Mouse (Mus musculus) fibroblast of lung, adult 2 months (primary cell): ENCODE results near the gene Clic1.
A peak's percentile ranks its signal among the peaks of the same experiment; 100 is the strongest.
"Not testable (repeated sequence)": the region's sequence is repeated elsewhere in the genome, so short reads cannot be mapped to it uniquely, and the experiment has no call there.

Experiments
- DNase-seq: peaks from one replicate; pipeline ENCODE4 v3.0.0-alpha.2; 2011; ENCODE audit warnings: low read depth

Clic1 gene

GRCm38 (mm10) chr17:35049561-35050016 is at the start of gene Clic1:
TSS of gene Clic1 (plus strand) at chr17:35049966.
- no peak for DNase-seq

DNA sequence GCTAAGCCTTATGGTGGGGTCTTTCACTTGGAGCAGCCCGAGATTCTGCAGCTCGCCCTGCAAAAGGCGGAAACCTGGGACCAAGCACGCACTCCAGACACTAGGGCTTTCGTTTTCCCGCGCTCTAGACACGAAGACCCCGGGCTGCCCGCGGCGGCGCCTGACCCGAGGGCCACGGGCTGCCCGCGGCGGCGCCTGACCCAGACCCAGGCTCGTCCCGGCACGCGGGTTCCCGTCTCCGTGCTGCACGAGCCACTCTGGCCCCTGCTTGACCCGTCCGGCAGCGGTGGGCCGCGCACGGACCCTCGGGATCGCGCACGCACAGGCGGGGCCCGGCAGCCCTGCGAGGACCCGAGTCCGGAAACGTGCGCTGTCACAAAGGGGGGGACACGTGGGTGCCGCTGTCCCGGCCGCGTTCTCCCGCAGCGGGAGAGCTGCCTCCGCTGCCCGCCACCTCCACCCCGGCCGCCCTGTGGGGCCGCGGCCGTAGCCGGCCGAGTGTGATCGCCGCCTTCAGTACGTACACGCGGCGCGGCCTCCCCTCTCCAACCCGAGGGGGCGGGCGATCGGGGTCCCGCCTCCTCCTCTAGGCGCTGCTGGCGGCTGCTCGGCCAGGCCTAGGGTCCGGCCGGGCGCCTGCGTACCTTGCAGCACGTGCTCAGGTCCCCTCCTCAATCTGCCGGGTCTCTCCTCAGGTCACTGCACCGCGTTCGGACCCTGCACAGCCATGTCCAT is 48.9 kb upstream of the Clic1 start, which contains the start of gene Vars:
Vars (plus strand) TSS at position 271 of the 735 bp plus-strand sequence.
- peak; percentile 45 for DNase-seq

- peak; percentile 20 for DNase-seq
These were observed 48.2 kb upstream of the Clic1 start for GRCm38 (mm10) chr17:35001452-35002152.

DNA sequence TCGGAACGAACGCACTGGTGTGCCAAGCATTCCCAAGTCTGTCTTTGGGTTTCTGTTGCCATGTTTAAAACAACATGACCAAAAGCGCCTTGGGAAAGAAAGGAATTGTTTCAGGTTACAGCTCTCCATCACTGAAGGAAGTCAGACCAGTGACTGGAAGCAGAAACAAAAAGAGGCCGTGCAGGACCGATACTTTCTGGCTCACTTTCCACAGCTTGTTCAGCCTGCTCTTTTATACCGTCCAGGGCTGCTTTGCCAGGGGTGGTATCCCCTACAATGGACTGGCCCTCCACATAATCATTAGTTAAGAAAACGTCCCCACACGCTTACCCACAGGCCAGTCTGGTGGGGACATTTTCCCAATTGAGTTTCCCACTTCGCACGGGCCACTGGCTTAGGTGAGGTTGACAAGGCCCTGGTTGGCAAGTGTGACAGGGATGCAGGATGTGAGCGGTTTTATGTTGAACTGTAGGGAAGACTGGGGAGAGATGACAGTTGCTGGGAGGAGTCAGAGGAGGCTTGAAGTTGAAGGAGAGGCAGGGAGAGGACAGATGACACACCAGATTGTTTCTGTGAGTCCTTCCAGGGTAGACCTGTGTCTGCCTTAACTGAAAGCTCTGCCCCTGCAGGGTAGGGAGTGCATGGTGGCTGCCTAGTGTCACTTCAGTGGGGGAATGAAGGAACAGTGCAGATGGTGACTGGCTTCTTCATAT is 47.5 kb upstream of the Clic1 start:
- DNase-seq, result no peak

- DNase-seq, result no peak
These were observed 46.5 kb upstream of the Clic1 start for GRCm38 (mm10) chr17:35003022-35003838.

DNA sequence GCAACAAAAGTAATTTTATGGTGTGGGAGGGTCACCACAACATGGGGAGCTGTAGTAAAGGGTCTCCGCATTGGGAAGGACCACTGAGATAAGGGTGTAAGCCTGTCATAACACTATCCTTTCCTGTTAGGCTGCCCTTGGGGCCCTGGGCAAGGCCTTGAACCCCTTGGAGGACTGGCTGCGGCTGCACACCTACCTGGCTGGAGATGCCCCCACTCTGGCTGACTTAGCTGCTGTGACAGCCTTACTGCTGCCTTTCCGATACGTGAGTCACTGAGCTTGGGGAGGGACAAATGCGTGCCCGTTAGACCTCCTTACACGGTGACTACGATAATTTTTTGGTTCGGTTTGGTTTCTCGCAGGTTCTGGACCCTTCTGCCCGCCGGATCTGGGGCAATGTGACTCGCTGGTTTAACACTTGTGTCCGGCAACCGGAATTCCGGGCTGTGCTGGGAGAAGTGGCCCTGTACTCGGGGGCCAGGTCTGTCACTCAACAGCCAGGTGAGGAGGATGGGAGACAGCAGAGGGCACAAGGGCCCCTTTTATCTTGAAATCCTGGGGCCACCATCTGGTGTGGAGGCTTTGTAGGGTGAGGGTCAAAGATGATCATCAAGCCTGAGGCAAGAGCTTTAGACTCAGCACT is 45.6 kb upstream of the Clic1 start:
- DNase-seq, result no peak

GRCm38 (mm10) chr17:35005158-35005557 is 44.6 kb upstream of the Clic1 start:
- no peak for DNase-seq

GRCm38 (mm10) chr17:35005902-35006301 is 43.9 kb upstream of the Clic1 start:
- DNase-seq, result not testable (repeated sequence)

GRCm38 (mm10) chr17:35007387-35007991 is 42.3 kb upstream of the Clic1 start:
- DNase-seq, result no peak

DNA sequence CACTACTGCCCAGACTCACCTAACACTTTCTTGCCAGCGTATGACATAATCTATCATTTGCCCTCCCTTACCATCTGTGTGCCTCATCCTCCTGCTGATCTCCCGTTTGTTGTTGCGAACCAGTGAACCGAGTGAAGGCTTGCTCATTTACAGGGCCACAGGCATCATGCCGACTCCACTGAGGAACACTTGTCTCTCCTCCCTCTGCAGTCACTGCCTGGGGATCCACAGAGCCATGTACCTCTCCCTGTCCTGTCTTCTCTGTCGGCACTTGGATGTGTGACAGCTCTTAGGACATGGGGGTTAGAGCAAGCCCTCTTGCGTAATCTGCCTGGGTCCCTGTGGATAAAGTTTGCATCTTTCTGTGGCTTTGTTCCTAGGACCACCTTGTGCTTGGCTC is 40.2 kb upstream of the Clic1 start:
- no peak for DNase-seq

DNA sequence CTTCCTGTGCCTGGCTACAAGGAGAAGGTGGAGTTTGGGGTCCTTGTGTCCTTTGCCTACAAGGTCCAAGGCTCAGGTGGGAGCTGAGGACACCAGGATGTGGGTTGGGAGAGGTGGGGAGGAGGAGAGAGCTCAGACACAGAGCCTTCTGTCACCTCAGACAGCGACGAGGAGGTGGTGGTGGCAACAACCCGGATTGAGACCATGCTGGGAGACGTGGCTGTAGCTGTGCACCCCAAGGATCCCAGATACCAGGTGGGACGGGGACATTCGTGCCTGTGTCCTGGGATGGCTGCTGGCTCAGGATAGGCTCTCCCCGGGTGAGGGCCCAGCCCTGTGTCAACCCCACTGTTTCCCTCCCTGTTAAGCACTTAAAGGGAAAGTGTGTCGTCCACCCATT is 38.3 kb upstream of the Clic1 start:
- DNase-seq, result no peak

- DNase-seq, result no peak
These were observed 37.3 kb upstream of the Clic1 start for GRCm38 (mm10) chr17:35012430-35012829.

- no peak for DNase-seq
These were observed 36.5 kb upstream of the Clic1 start for GRCm38 (mm10) chr17:35013221-35013620.

DNA sequence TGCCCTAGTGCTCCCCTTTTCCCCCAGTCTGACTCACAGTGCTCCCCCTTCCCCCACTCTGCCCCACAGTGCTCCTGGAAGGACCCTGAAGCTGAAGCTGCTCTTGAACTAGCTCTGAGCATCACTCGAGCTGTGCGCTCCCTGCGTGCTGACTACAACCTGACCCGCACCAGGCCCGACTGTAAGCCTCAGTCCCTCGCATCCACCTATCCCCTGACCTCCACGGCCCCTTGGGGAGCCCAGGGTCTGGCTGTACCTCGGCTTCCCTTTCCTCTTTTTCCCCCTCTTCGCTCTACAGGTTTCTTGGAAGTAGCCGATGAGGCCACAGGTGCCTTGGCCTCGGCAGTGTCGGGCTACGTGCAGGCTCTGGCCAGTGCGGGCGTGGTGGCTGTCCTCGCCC is 34.5 kb upstream of the Clic1 start:
- no peak for DNase-seq

GRCm38 (mm10) chr17:35016376-35016775 is 33.4 kb upstream of the Clic1 start, which contains the start of gene Vwa7:
TSS of gene Vwa7 (plus strand) at chr17:35016579.
- no peak for DNase-seq

DNA sequence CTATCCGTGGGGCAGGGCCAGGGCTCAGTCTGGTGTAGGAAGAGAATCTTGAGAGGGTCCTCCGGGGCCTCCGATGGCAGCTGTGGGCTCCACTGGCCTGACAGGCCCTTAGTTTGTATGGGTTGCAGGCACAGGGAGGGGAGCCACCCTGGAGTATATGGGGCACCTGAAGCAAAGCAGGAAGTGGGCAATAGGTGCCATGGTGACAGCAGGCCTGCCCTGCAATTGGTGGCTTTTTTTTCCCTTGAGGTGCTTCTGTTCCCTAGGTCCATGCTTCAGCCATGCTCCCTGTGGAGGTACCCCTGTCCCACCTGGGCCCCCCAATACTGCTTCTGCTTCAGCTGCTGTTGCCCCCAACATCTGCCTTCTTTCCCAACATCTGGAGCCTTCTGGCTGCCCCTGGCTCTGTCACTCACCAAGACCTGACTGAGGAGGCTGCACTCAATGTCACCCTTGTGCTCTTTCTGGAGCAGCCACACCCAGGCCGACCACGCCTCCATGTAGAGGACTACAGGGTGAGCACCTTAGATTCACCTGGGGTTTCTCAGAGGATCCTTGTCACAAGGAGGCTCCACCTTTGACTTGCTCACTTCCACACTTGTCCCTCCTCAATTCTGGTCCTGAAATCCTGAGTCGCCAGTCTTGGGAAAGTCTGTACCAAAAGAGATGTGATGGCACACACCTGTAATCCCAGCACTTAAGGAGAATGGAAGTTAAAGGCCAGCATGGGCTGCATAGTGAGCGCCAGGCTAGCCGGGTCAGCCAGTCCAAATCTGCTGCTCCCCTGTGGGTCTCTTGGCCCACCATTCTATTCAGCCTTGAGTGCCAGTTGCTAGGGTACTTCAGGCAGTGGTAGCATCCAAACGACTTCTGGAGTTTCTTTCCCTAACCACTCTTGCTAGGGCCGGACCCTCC is 32.7 kb upstream of the Clic1 start:
- DNase-seq, result no peak

DNA sequence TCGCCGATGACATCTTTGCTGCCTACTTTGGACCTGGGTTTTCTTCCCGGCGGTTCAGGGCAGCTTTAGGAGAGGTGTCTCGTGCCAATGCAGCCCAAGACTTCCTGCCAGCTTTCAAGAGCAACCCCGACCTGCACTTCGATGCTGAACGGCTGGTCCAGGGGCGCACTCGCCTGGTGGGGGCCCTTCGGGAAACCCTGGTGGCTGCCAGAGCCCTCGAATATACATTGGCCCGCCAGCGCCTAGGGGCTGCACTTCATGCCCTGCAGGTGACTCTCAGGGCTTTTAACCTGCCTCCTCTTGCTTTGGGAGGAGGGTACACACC is 32.1 kb upstream of the Clic1 start:
- DNase-seq, result no peak

DNA sequence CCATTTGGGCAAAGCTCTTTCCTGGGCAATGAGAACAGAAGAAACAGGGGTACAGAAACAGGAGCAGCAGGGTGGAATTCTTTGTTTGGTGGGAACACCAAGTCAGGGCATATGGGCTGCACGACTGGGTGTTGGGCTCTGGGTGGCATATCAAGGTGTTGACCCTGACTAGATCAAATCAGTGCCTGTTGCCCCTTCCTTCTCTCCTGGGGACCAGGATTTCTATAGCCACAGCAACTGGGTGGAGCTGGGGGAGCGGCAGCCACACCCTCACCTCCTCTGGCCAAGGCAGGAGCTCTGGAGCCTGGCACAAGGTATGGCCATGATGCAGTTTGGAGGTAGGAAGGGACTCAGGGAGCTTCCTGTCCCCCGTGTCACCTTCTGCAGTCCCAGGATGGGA is 31.6 kb upstream of the Clic1 start:
- no peak for DNase-seq

DNA sequence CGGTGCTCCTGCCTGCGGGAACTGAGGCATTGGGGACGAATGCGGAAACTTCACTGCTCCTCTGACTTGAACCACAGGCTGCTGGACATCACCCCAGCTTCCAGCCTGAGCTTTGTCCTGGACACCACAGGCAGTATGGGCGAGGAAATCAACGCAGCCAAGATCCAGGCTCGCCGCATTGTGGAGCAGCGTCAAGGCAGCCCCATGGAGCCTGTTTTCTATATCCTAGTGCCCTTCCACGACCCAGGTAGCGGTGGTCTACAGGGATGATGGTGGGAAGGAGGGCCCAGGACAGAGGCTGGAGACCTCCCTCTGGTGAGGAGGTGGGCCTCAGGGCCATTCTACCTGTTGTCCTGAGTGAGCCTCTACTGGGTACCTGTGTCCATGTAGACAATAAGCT is 29.9 kb upstream of the Clic1 start:
- no peak for DNase-seq

DNA sequence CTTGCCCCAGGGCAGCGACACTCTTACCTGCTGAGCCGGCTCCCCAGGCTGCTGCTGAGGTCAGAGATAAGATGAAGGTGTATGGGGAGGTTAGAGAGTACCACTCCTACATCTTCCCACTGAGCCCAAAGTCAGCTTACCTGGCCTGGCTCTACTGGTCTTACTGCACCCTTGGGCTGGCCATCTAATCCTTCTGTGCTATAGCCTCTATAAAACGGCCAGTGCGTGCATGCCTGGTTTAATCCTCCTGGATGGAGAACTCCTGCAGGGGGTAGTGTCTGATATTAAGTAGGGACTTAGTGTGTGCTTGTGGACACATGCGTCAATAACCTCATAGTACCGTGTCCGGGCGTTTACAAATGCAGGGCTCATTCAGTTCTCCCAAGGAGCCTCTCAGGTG is 29.2 kb upstream of the Clic1 start:
- no peak for DNase-seq
